Mouse (Mus musculus) right cerebral cortex, adult 2 months (tissue): ENCODE data around the gene Pskh1.

Experiments used
- DNase-seq, 2 experiments: peaks; one replicate each; pipeline ENCODE4 v3.0.0; 2021 to 2022; ENCODE audit warnings: low spot score in 2 of 2

The Pskh1 gene

DNA sequence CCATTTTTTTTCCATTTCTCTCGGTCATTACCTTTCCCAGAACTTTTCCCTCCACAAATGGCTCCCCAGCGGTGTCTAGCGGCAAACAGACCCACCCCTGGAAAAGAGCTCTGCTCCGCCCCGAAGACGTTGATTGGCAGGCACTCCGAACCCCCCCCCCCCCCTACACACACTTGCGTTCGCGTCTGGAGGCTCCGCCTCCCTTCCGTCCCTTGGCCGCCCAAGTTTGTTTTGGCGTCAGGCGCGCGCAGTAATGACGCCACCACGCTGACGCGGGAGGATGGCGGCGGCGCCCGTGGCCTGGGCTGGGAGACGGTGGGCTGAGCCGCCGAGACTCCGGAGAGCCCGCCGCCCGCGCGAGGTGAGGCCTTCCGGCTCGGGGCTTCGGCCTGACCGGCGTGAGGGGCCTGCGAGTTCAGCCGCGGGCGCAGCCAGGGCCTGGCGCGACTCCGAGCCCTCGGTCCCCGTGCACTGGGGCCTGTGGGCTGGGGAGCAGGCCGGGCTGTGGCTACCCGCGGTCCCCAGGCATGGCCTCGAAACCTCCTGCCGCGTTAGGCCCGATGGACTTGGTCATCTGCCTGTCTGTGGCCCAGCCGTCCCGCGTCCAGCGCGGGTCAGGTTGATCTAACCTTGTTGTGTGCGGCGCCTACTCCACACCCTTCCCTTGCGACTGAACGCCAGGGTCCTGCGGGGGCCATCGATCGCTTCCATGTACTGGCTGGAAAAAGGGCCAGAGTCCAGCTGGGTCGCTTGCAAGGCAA lies at the start of gene Pskh1:
Gene Pskh1, plus strand, starts transcription at position 262 of the 761 bp plus-strand sequence.
- DNase-seq: peak; percentile 90 to 91

DNA sequence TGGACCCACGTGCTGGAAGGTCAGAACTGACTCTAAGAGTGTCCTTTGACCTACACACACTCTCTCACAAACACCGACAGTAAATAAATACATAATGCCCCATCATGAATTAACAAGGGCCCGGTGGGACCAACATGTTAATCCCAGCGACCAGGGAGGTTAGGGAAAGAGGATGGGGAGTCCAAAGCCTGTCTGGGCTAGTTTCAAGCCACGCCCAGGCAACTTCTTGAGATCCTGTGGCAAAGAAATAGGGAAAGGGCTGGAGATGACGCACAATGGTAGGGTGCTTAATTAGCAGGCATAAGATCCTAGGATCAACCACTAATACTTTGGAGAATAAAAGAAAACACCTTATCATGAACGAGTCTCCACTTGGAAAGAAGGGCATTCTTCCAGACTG lies 49.6 kb upstream of the Pskh1 start:
- no peak for DNase-seq

DNA sequence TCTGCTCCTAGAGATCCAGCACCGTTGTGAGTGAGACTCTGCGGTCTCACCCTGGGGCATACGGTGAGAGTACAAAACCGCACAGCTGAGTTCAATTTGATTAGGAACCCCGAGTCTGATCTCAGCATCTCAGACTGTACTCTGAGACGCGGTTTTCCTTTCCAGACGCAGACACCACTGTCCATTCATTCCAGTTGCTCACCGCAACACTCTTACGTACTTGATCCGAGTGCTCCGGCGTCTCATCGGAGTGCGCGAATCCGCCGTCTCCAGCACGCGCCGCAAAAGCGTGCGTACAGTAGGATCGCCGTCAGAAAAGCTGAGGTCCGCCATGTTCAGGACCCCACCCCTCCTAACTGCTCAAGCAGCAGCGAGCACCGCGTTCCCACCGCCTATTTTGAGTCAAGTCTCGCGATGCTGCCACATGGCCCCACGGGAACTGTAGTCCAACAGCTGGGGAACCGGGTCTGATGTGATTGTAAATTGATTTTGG lies 48.5 kb upstream of the Pskh1 start:
- peak; percentile 91 to 93 for DNase-seq

DNA sequence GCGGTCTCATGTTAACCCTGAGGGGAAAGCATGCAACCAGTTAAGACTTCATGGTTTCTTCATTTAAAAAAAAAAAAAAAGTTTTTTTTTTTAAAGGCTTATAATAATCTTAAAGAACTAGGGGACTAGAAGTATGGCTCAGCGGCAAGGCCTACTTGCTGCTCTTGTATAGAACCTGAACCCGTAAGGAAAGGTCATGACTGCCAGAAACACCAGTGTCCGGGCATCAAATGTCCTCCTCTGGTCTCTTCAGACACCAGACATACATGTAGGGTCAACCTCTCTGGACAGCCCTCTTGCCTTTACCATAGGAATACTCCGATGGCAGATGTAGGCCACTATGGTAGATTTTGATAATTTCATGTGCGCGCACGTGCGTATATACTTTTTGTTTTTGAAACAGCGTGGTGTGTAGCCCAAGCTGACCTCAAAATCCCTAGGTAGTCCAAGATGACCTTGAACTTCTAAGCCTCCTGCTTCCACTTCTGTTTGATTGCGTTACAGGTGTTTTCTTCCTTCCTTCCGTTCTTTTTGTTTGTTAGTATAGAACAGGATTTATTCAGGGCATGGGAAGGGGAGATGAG lies 48.0 kb upstream of the Pskh1 start:
- DNase-seq: no peak

DNA sequence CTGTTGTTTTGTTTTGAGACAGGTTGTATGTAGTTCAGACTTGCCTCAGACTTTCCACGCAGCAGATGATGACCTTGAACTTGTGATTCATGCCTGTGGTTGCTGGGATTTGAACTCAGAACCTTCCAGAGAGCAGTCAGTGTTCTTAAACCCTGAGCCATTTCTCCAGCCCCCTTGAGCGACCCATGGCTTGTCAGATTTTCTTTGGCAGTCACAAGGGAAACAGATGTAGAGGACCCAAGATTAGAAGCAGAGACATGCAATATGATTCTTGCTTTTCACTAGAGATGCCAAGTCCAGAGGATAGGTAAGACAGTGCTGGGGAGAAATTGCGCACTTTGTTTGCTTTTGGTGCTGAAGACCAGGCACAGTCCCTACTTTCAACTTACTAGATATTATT lies 47.1 kb upstream of the Pskh1 start, which contains the start of gene Cenpt:
Gene Cenpt, minus strand, starts transcription at position 101 of the 400 bp plus-strand sequence.
- DNase-seq: no peak

DNA sequence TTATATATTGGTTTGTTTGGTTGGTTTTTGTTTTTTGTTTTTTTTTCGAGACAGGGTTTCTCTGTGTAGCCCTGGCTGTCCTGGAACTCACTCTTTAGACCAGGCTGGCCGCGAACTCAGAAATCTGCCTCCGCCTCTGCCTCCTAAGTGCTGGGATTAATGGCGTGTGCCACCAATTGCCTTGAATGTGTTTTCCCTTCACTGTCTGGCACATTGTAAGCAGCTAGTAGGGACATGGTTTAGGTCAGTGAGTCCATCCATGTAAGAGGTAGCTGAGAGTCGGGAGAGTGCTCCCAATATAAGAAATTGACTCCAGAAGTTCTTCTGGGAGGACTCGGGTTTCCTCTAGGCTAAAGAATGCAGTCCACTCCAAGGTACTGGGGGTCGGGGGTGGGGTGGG lies 45.9 kb upstream of the Pskh1 start:
- DNase-seq: peak in 1 of 2 experiments; percentile 34

DNA sequence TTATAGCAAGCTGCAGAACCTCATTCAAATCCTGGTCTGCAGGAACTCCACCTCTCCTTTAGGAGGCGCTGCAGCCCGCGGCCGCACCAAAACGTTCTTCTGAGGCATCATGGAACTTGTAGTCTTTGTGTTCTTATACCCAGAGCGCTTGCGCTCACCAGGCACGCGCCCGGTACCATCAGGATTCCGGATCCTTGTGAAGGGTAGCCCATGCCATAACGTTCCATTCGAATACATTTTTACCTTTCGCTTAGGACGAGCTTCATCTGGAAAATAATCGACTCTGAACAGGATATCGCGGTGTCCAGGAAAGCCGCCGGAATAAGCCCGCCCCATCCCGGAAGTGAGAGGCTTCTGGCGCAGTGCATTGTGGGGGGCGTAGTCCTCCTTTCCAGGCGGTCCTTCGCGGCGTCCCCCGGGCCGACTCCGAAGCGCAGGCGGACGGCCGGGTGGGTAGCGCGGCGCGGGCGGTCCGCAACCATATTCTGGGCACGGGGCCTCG lies 45.5 kb upstream of the Pskh1 start, which contains the start of gene Thap11:
Gene Thap11, plus strand, starts transcription at position 418 of the 502 bp plus-strand sequence.
- DNase-seq: peak; percentile 91 to 96

DNA sequence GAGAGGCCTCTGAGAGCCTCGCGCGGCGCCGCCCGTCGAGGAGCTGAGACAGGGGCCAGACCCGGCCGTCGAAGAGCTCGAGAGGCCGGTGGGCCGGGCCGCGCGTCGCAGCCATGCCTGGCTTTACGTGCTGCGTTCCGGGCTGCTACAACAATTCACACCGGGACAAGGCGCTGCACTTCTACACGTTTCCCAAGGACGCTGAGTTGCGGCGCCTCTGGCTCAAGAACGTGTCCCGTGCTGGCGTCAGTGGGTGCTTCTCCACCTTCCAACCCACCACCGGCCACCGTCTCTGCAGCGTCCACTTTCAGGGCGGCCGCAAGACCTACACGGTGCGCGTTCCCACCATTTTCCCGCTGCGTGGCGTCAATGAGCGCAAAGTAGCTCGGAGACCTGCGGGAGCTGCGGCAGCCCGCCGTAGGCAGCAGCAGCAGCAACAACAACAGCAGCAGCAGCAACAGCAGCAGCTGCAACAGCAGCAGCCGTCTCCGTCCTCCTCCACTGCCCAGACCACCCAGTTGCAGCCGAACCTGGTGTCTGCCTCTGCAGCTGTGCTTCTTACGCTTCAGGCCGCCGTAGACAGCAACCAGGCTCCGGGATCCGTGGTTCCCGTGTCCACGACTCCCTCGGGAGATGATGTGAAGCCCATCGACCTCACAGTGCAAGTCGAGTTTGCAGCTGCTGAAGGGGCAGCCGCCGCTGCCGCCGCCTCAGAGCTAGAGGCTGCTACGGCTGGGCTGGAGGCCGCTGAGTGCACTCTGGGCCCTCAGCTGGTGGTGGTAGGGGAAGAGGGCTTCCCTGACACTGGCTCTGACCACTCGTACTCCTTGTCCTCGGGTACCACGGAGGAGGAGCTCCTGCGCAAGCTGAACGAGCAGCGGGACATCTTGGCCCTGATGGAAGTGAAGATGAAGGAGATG lies 44.7 kb upstream of the Pskh1 start:
- DNase-seq: peak; percentile 53 to 61

DNA sequence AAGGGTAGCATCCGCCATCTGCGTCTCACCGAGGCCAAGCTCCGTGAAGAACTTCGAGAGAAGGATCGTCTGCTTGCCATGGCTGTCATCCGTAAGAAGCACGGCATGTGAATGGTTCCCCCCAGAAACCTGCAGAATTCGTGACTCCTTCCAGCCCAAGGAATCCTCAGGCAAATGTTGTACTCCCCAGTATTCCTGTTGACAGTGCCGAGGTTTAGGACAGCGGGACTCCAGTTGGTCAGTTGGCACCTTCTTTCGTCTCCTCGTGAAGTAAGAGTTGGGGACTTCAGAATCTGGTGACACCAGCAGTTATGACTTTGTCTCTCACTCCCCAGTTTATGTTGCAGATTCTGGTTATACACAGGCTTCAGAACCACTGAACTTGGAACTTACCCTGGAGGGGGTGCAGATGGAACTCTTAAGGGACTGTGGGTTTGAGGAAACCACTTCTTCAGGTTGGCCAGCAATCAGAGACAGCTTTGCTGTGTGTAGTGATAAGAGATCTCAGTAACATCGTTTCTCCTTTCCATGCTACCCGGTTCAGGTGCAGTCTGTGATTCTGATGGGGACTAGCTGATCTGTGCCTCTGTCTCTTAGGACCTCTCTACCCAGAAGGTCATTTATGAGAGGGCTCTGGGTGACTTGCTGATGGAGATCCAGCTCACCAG lies 43.9 kb upstream of the Pskh1 start:
- no peak for DNase-seq

DNA sequence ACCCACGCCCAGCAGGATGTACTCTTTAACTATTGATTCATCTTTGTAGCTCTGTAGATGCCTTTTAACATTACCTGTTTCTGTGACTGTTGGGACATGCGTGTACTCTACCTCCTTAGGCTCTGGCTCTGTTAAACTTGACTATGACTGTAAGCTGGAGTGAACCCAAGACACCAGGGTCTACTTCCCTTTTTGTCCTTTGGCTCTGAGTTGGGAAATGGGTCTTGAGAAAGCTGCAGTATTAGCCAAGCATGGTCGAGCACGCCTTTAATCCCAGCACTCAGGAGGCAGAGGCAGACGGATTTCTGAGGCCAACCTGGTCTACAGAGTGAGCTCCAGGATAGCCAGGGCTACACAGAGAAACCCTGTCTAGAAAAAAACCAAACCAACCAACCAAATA lies 41.7 kb upstream of the Pskh1 start:
- no peak for DNase-seq

DNA sequence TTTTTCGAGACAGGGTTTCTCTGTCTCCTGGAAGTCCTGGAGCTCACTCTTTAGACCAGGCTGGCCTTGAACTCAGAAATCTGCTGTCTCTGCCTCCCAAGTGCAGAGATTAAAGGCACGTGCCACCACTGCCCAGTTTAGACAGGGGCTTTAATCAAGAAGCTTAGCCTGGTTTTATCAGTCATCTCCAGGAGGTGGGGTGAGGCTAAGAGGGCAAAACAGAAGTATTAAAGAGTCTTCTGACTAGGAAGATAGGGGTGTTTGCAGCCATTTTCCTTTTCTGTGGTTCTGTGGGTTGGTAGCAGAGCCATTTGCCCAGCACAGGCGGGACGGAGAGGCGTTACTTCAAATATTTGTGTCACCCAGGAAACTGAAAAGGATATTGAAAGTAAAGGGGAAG lies 40.9 kb upstream of the Pskh1 start:
- DNase-seq: no peak

DNA sequence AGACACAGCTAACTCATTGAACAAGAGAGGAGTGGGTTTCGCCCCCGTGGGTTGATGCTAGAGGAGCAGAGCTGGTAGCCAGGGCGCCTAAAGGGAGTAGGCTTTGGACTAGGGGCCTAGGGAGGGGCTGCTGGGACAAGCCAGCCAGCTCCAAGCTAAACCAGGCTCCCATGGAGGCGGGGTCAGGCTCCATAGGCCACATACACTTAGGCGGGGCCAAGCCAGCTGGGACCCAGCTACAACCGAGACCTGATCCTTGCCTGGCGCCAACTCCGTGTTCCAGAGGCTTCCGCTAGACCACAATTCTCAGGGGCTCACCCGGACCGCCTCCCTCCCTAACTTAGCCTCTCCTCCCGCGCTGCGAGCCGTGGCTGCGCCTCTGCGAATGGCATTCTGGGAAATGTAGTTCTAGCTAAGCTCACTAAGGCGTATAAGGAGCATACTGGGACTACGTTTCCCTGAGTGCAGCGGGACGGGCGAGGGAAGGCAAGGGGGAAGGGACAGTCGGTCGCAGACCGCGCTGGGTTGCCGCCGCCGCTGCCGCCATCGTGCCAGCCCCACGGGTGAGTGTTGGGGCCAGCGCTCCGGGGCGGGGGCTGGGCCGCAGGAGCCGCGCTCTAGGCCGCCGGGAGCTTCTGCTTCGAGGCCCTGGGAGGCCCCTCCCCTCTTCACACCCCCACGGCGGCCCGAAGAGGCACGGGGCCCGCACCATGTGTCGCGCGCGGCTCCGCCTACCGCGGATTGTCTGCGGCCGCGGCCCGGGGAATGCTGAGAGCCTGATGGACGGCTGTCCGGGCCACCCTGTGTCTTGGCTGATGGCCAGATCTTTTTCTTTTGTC lies 39.9 kb upstream of the Pskh1 start, which contains the start of gene Nutf2:
Gene Nutf2, plus strand, starts transcription at position 438 of the 839 bp plus-strand sequence.
- peak; percentile 92 to 93 for DNase-seq

DNA sequence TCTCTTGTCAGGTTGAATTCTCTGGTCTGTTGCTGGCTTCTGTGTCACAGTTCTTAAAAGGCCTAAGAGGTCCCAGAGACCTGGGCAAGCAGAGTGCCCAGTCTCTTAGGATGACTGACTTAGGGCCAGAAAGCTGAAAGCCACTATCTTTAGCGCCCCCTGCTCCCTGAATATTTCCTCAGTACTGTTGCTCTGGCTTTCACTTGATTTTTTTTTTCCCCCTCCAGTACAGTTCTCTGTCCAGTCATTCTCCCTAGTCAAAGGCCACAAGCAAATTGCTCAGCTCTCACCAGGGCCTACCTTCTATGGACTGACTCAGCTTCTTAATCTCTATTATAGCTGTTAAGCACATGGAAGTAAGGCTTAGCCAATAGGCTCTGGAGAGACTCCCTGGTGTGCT lies 38.3 kb upstream of the Pskh1 start:
- no peak for DNase-seq

DNA sequence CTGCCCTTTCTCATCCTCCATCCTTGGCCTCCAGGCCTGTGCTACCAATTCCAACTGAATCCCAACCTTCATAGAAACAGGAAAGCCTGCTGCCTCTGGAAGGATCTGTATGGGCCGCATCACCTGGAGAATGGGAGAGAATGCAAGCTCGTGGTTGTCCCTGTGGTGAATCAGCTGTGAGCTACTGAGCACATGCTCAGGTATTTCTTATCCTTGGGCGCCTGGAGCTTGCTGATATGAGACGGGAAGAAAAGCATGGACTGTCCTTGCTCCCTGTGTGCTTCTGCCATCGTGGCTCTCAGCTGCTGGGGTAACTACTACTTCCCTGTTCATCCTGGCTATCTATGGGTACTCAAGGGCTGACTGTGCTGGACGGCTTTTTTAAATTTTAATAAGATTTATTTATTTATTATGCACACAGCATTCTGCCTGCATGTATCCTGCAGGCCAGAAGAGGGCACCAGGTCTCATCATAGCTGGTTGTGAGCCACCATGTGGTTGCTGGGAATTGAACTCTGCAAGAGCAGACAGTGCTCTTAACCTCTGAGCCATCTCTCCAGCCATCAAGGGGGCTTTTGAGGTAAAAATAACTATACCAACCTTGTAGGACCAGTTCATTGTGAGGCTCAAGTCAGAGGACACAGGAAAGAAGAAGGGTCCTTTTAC lies 33.7 kb upstream of the Pskh1 start:
- no peak for DNase-seq

DNA sequence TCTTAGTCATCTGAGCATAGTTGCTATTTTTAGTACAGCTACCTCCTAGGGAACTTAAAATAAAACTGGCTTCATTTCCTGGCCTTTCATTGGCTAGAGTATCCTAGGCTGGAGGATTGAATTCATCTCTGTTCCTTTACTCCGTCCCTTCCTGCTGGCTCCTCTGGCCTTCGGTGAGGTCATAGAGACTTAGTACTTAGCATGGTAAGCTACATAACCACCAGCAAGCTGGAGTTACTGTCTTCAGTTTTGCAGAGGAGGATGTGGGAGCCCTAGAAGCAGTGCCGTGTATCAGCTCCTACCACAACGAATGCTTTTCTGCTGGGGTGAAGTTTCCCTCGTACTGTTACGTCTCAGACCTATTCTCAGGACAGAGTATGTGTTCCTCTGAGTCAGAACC lies 25.9 kb upstream of the Pskh1 start:
- DNase-seq: peak; percentile 51 to 60

DNA sequence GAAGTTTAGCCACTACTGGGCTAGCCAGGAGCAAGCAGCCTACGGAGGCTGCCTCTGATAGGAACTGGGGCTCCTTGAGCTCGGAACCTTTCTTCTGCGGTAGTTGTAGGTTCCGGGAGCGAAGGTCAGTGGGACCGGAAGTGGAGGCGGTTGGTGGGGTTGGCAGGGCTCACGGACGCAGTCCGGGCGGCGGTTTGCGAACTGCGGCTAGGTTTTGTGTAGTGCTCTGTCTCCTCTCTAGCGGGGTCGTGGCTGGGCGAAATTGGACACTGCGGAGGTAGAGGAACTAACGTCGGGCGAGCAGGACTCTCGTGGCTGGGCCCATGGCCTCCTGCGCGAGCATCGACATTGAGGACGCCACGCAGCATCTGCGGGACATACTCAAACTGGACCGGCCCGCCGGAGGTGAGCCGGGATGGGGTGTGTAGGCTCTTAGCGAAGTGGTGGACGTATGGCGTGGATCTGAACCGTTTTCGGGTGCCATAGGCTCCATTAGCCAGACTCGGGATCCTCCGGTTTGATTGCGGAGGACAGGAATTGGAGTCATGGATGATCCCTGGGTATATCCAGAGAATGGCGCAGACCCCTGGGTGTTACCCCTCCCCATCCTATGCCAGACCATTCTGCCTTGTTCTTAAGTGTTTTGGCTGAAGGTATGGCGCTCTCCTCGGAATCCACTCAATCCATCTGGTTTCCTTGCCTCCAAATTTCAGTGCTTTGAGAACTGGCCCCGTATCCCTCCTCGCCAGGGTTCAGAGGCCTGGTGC lies 19.3 kb upstream of the Pskh1 start, which contains the start of gene Edc4:
Gene Edc4, plus strand, starts transcription at position 128 of the 767 bp plus-strand sequence.
- DNase-seq: peak; percentile 87 to 93

DNA sequence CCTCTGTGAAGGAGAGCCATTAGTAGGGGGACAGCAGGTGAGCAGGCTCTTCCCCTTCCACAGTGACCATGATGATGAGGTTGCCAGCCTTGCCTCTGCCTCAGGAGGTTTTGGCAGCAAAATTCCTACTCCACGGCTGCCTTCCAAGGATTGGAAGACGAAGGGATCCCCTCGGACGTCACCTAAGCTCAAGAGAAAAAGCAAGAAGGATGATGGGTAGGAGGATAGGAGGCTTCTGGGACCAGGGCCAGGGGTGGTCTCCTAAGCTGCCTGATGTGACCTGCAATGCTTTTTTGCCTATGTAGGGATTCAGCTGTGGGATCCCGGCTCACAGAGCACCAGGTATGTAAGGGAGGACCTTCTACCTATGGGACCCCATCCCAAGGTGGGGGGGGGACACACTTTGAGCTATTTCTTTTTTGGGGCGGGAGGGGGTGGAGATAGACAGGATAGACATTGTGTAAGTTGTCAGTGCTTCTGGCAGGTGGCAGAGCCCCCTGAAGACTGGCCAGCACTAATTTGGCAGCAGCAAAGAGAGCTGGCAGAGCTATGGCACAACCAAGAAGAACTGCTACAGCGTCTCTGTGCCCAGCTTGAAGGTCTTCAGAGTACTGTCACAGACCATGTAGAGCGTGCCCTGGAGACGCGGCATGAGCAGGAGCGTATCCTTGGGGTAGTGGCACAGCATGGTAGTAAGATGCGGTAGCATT lies 10.3 kb upstream of the Pskh1 start:
- DNase-seq: no peak

DNA sequence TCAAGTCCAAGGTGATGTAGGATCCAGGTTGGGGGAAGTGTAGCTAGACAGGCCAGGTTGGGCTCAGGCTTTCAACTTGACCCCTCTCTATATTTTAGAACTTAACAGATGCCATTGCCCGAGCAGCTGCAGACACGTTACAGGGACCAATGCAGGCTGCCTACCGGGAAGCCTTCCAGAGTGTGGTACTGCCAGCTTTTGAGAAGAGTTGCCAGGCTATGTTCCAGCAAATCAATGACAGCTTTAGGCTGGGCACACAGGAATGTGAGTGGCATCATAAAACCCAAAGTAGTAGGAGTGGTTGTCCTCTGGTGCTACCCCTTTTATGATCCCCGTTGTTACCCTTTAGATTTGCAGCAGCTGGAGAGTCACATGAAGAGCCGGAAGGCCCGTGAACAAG lies 9.4 kb upstream of the Pskh1 start:
- peak in 1 of 2 experiments; percentile 62 for DNase-seq
